Mouse (Mus musculus) stomach, embryonic 15.5 days (tissue): ENCODE measurements around the gene Limd2. TPM values are rescaled to one million over a fixed set of nuclear protein-coding genes. Genes with fewer than 3 reads are reported as not detected.
A peak's percentile ranks its signal among the peaks of the same experiment; 100 is the strongest.

Experiments used
- ATAC-seq: fragments of 200-750 bp; cut with Nextera tagmentation; 2 replicates; pipeline ENCODE4 v1.8.0; 2017; ENCODE audit warnings: low read depth, moderate number of reproducible peaks, moderate TSS enrichment; ENCODE audit not compliant: insufficient read depth, low FRiP score
- H3K27ac ChIP-seq: fragments of 300-500 bp; sonication (generic); 2 replicates; pipeline ENCODE4 v1.5.1; 2015; ENCODE audit warnings: mild to moderate bottlenecking, inconsistent platforms
- H3K27me3 ChIP-seq: fragments of 300-500 bp; sonication (generic); replicated peaks from 2 replicates; pipeline ENCODE4 v1.6.1; 2015; ENCODE audit warnings: inconsistent platforms
- H3K36me3 ChIP-seq: fragments of 300-500 bp; sonication (generic); 2 replicates; pipeline ENCODE4 v1.6.1; 2015; ENCODE audit warnings: inconsistent platforms
- H3K4me1 ChIP-seq: fragments of 300-500 bp; sonication (generic); 2 replicates; pipeline ENCODE4 v1.6.1; 2015; ENCODE audit warnings: inconsistent platforms
- H3K4me2 ChIP-seq: fragments of 300-500 bp; sonication (generic); 2 replicates; pipeline ENCODE4 v1.6.1; 2015; ENCODE audit warnings: mild to moderate bottlenecking, inconsistent platforms
- H3K4me3 ChIP-seq: fragments of 300-500 bp; sonication (generic); replicated peaks from 2 replicates; pipeline ENCODE4 v1.5.1; 2015; ENCODE audit warnings: inconsistent platforms
- H3K9ac ChIP-seq: fragments of 300-500 bp; sonication (generic); 2 replicates; pipeline ENCODE4 v1.6.1; 2015; ENCODE audit warnings: inconsistent platforms
- H3K9me3 ChIP-seq: fragments of 300-500 bp; sonication (generic); 2 replicates; pipeline ENCODE4 v1.6.1; 2016; ENCODE audit warnings: inconsistent platforms
- WGBS: fragments of 180-500 bp; shearing (Covaris S2); methylation state at CpG from one replicate; pipeline ENCODE4 v1.1.7; 2015; 5-methylcytosine and 5-hydroxymethylcytosine counted together
- polyA plus RNA-seq: library from polyadenylated mRNA; unstranded; fragments of >200 nt; fragmentation: Nextera tagmentation; extraction: Ambion mirVana; gene quantifications from 2 replicates; pipeline ENCODE4 v1.2.1, GENCODE M21; 2015

Gene Limd2
- polyA plus RNA-seq, 1 experiment from 2014 or later, result 117 TPM

DNA sequence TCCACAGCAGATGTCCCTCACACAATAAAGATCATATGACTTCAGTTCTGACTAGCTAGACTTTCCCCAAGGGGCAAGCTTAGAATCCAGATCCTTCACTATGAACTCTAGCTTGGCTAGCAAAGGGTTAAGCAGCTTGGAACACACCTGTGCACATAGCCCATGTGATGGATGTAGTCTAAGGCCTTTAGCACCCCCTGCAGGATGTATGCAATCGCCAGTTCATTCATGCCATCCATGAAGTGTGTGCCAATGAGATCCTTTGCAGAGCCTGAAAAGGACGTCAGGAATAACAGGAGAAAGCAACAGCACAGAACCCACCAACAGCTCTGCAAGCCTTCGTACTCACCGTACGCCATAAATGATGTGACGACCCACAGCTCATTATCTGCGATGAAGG, 10.1 kb upstream of the Limd2 start:
- H3K4me2 ChIP-seq, result no peak overlapping the region
- H3K27me3 ChIP-seq, result no peaks in the 10 kb centered on the region
- no peaks in the 10 kb centered on the region for H3K9me3 ChIP-seq
- H3K9ac ChIP-seq, result no peak overlapping the region
- H3K36me3 ChIP-seq, result peaks cover 4% of the 10 kb centered on the region; the same call in 1 of the 2 replicates
- 77% methylated on average over 7 of the region's 7 CpGs for WGBS
- ATAC-seq, result peak; percentile 48; the same call in 1 of the 2 replicates
- H3K4me1 ChIP-seq, result no peaks in the 10 kb centered on the region
- H3K4me3 ChIP-seq, result no peak overlapping the region
- H3K27ac ChIP-seq, result no peak overlapping the region

DNA sequence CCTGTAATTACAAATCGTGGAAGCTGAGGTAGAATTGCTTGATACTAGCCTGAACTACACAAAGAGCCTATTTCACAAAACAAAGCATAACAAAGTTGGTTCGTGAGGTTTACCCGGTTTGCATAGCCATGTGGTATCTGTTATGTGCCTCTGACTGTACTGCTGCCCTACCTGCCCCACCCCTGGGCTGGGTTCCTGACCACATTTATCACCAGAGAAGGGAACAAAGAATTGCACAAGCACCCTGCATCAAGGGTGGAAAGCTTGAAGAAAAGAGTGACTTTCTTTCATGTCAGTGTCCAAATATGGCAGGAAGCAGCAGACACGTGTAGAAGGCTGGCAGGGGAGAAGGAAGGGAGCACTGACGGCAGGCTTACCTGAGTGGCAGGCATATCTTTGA, 6.8 kb upstream of the Limd2 start:
- Histone ChIP-seq H3K4me1 (no peaks in the 10 kb centered on the region), H3K4me2 (no peak overlapping the region), H3K4me3 (no peak overlapping the region), H3K9me3 (no peaks in the 10 kb centered on the region), H3K36me3 (peaks cover 8% of the 10 kb centered on the region; the same call in 1 of the 2 replicates), H3K27me3 (no peaks in the 10 kb centered on the region), H3K9ac (no peak overlapping the region), H3K27ac (peak overlapping the region; percentile 48)
- WGBS, result 65% methylated on average over 5 of the region's 5 CpGs
- 0 out of 2 replicates have a peak, but pooled peaks have one; percentile 50 for ATAC-seq

DNA sequence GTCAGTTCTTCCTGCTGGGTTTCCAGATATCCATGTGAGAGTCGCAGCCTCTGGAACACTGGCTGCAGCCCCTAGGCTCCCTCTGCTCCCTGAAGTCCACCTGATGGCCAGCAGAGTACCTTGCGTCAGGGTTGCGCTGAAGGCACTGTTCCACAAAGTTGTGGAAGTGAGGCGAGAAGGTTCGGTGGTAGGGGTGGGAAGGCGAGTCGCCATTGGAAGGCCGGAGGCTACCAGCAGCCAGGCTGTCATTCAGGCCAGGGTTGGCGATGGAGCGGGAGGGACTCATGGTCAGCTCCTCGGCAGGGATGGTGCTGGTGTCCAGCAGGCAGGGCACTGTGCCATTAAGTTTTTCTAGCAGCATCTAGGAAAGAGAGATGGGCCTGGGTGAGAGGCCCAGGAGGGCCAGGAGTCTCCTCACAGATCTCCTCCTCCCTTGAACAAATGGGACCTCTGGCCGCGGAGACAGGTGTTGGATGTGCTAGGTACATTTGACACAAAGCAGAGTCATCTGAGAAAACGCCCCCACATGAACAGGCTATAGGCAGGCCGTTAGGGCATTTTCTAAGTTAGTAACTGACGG, 4.0 kb upstream of the Limd2 start:
- Histone ChIP-seq H3K4me1 (peaks cover 8% of the 10 kb centered on the region), H3K27ac (no peak overlapping the region), H3K4me3 (no peak overlapping the region), H3K27me3 (no peaks in the 10 kb centered on the region), H3K36me3 (peaks cover 8% of the 10 kb centered on the region; the same call in 1 of the 2 replicates), H3K4me2 (no peak overlapping the region), H3K9me3 (no peaks in the 10 kb centered on the region), H3K9ac (no peak overlapping the region)
- WGBS, result 89% methylated on average over 16 of the region's 16 CpGs
- ATAC-seq, result no peak

DNA sequence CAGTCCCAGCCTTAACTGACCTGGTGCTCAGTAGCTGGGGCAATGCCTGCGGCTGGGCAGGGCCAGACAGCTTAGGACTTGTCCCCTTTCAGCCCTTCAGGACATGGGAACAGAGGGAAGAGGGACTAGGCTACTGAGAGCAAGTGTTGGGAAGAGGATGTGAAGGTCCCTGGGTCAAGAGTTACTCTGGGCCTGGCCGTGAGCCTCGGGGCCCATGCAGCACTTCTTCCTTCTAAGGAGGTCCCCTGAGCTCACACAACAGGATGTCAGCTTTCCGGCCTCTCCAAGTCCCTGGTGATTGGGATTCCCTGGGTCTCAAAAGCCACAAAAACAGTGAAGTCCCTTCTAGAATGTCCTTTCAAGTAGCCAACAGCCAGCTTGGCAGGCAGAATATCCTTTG, 2.9 kb upstream of the Limd2 start:
- Histone ChIP-seq H3K4me3 (no peak overlapping the region), H3K27ac (no peak overlapping the region), H3K9ac (no peak overlapping the region), H3K27me3 (no peaks in the 10 kb centered on the region), H3K9me3 (no peaks in the 10 kb centered on the region), H3K4me2 (no peak overlapping the region), H3K4me1 (peaks cover 18% of the 10 kb centered on the region), H3K36me3 (peaks cover 8% of the 10 kb centered on the region; the same call in 1 of the 2 replicates)
- ATAC-seq, result no peak
- 76% methylated on average over 4 of the region's 4 CpGs for WGBS

DNA sequence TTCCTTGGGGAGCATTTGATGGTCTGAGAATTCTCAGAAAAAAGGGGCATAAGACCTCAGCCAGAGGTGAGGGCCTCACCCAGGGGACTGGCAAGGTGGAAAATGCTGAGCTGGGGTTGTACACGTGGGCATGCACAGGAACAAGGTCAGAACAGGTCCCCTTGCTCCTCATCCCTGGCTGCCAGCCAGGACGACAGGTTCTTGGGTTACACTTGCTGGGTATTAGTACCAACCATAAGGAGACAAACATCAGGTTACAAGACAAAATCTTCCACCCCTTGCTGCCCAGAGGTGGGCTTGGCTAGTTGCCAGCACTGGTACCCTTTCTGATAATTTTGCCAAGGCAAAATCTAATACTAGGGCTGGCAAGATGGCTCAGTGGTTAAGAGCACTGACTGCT, 1.6 kb upstream of the Limd2 start:
- 76% methylated on average over 2 of the region's 2 CpGs for WGBS
- Histone ChIP-seq H3K4me3 (no peak overlapping the region), H3K4me1 (peaks cover 23% of the 10 kb centered on the region), H3K36me3 (peaks cover 16% of the 10 kb centered on the region), H3K9me3 (no peaks in the 10 kb centered on the region), H3K4me2 (no peak overlapping the region), H3K27ac (no peak overlapping the region), H3K27me3 (no peaks in the 10 kb centered on the region), H3K9ac (no peak overlapping the region)
- ATAC-seq, result no peak

DNA sequence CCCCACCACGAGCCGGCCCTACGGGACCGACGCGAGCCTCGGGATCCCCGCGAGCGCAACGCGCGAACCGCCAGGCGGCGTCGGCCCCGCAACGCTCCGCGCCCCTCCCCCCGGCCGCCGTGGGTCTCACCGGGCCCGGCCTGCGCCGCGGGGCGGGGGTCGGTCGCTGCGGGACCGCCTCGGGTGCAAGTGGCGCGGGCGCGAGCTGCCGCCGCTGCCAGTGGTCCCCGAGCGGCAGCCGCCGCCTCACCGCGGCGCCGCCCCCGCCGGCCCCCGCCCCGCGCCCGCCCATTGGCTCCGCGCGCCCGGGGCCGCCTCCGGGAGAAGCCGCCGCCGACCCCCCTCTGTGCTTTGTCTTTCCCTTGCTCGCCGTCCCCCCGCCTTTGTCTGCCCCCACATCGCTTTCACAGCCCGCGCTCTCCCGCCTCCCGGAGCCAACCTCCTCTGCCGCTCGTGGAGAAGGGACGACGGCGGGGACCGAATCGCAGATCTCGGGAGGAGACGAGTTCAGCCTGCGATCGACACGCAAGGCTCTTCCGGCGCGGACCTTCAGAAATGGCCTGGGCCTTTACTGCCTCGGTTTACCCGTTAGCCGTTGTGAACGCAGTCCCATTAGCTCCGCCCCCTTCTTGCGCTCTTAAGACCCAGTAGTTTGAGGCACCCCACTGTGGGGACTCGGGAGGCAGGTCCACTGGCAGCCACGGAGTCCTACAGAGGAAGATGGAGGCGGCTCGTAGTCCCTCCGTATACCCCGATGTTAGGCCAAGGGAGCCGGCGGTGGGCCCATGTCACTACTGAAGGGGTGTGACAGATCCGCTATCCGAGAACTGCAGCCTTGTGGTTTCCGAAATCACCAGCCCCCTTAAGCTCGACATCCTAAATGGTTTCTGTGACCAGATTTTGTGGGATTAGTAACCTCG, 479 bp downstream of the Limd2 start:
- Histone ChIP-seq H3K27ac (peak overlapping the region; percentile 94), H3K4me1 (peaks cover 23% of the 10 kb centered on the region), H3K27me3 (no peaks in the 10 kb centered on the region), H3K9ac (peak overlapping the region; percentile 83), H3K4me2 (peak overlapping the region; percentile 92), H3K9me3 (no peaks in the 10 kb centered on the region), H3K36me3 (peaks cover 24% of the 10 kb centered on the region), H3K4me3 (peak overlapping the region; percentile 85)
- peak; percentile 56 for ATAC-seq
- under 1% methylated on average over 97 of the region's 106 CpGs for WGBS

DNA sequence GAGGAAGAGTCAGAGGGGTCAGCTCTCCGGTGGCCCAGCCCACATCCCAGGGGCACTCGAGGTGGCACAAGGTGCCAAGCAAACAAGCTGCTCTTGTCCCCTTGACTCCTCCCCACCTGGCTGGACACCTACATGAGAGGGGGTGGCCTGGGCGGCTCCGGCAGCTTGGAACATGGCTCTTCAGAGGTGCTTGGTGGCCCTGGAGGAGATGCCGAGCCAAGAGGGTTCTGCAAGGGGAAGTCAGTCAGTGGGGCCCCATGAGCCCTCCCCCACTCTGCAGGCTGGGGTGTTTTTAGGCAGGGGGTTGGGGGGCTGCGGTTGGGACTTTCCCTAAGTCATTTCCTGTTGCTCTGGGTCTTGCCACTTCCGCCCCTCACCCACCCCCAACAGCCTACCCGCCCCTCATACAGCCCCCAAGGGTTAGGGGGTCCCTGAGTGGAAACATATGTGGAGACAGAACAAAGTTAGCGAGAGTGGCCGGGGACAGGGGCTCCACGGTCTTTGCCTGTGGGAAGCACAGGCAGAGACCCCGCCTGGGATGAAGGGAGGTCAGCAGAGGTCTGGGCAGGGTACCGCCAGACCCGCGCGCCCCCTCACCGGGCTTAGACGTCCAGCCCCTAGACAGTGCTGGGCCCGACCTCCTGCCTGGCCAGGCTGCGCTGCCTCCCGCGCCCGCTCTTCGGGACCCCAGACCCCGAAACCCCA, 1.3 kb downstream of the Limd2 start:
- WGBS, result 1% methylated on average over 25 of the region's 25 CpGs
- peaks cover 27% of the 10 kb centered on the region for H3K36me3 ChIP-seq
- no peaks in the 10 kb centered on the region for H3K27me3 ChIP-seq

DNA sequence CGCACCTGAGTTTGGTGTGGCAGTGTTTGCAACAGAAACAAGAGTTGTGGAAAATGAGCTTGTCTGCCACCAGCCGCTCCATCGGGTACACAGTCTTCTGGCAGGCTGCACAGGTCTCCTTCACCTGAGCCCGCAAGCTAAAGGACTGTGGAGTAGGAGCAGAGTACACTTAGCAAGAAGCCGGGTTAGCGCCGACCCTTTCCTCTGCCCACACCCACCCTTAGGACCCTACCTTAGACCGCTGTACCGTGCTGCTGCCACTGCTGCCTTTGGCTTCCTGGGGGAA, 1.8 kb downstream of the Limd2 start:
- Histone ChIP-seq H3K9me3 (no peaks in the 10 kb centered on the region), H3K27ac (peak overlapping the region; percentile 94), H3K27me3 (no peaks in the 10 kb centered on the region), H3K36me3 (peaks cover 30% of the 10 kb centered on the region), H3K9ac (peak overlapping the region; percentile 83; the same call in 1 of the 2 replicates), H3K4me1 (peaks cover 23% of the 10 kb centered on the region), H3K4me2 (peak overlapping the region; percentile 92), H3K4me3 (peak overlapping the region; percentile 85)
- 34% methylated on average over 9 of the region's 9 CpGs for WGBS
- ATAC-seq, result peak; percentile 2; the same call in 1 of the 2 replicates

More for the DNA sequence above, 1.3 kb downstream of the Limd2 start:
- peaks cover 23% of the 10 kb centered on the region for H3K4me1 ChIP-seq
- H3K9me3 ChIP-seq, result no peaks in the 10 kb centered on the region
- H3K9ac ChIP-seq, result peak overlapping the region; percentile 83
- peak overlapping the region; percentile 92 for H3K4me2 ChIP-seq
- peak overlapping the region; percentile 85 for H3K4me3 ChIP-seq
- peak overlapping the region; percentile 94 for H3K27ac ChIP-seq
- ATAC-seq, result peak; percentile 28

DNA sequence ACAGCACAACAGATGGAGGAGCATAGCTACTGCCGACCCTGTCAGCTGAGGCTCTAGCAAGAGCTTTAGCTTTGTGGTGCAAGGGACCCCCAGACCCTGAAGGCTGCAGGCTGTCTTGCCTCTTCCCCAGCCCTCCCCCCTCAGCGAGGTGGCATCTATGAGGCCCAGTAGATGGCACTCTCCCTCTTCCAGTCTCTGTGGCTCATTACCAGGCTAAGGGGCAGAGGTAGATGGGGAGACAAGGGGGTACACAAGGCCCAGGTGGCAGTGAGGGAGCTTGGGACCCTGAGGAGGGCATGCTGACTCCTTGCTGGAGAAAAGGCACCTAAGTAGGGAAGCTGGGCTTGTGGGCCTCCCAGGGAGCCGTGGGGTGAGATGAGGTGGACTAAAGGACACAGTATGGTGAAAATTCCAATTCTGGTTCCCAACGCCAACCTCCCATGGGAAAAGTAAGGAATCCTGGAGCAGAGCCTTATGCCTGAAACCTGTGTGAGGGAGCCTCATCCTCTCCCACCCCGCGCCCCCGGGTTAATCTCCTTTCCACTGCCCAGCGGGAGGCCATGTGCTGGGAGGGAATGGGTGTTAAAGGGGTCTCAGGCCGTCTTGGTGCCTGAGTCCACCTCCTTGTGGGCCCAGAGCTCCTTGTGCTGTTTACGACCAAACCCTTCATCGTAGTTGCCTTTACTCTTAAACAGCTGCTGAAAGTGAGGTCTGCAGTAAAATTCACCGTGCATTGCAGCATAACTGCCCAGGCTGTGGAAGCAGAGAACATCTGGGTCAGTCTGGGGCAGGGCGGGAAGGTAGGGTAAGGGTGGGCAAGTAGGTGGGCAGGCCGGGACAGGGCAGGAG, 2.4 kb downstream of the Limd2 start:
- H3K4me3 ChIP-seq, result peak overlapping the region; percentile 85
- no peaks in the 10 kb centered on the region for H3K9me3 ChIP-seq
- H3K36me3 ChIP-seq, result peaks cover 28% of the 10 kb centered on the region
- WGBS, result 66% methylated on average over 14 of the region's 14 CpGs
- no peaks in the 10 kb centered on the region for H3K27me3 ChIP-seq
- H3K4me1 ChIP-seq, result peaks cover 23% of the 10 kb centered on the region
- H3K27ac ChIP-seq, result peak overlapping the region; percentile 94
- ATAC-seq, result no peak
- no peak overlapping the region for H3K9ac ChIP-seq
- peak overlapping the region; percentile 92 for H3K4me2 ChIP-seq

DNA sequence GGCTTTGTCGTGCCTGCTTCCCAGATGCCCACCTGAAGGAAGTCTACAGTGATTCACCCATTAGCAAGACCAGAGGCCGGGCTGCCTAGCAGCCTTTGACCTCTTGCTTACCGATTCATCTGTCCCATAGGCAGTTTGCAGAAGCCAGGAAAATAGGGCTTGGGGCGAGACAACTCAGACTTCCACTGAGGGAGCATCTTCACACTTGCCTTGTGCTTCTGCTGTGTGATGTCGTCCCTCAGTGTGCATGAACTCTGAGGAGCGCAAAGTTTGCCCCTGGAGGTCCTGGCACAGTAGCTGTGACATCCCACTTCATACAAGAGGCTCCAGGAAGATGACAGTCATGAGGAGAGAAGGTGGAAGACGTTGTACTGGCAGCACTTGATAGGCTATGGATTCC, 3.5 kb downstream of the Limd2 start:
- peaks cover 30% of the 10 kb centered on the region for H3K36me3 ChIP-seq
- WGBS, result 79% methylated on average over 7 of the region's 7 CpGs

DNA sequence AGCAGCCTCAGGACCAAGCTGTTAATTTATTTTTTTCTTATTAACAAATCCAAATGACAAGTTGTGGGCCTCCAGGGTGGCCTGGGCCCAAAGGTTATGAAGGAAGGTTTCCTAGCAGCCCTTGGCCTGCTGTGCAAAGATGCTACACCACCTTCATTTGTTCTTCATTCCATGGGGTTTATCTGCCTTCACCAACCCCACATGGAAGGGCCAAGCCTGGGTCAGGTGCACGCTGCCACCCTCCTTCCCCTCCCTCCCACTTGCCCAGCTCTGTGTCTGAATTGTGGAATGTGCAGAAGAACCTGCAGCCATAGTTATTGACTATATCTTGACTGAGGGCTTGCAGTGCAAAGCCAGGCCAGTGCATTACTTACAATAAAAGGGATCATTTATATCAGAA, 4.4 kb downstream of the Limd2 start:
- H3K4me1 ChIP-seq, result peaks cover 21% of the 10 kb centered on the region
- peaks cover 39% of the 10 kb centered on the region for H3K36me3 ChIP-seq
- no peak overlapping the region for H3K4me3 ChIP-seq
- H3K27me3 ChIP-seq, result no peaks in the 10 kb centered on the region
- H3K4me2 ChIP-seq, result no peak overlapping the region
- WGBS, result 75% methylated on average over 1 of the region's 1 CpGs
- H3K9me3 ChIP-seq, result no peaks in the 10 kb centered on the region
- no peak for ATAC-seq
- H3K9ac ChIP-seq, result no peak overlapping the region
- no peak overlapping the region for H3K27ac ChIP-seq

More for the DNA sequence above, 3.5 kb downstream of the Limd2 start:
- no peaks in the 10 kb centered on the region for H3K27me3 ChIP-seq
- no peak overlapping the region for H3K4me3 ChIP-seq
- no peak overlapping the region for H3K9ac ChIP-seq
- no peak overlapping the region for H3K4me2 ChIP-seq
- peaks cover 23% of the 10 kb centered on the region for H3K4me1 ChIP-seq
- H3K9me3 ChIP-seq, result no peaks in the 10 kb centered on the region
- H3K27ac ChIP-seq, result no peak overlapping the region
- no peak for ATAC-seq
